Mouse (Mus musculus) midbrain, embryonic 15.5 days (tissue): ENCODE measurements around the gene Cdh13. TPM values are rescaled to one million over a fixed set of nuclear protein-coding genes. Genes with fewer than 3 reads are reported as not detected.
A peak's percentile ranks its signal among the peaks of the same experiment; 100 is the strongest.

Experiments used
- ATAC-seq: fragments of 200-750 bp; cut with Nextera tagmentation; replicated peaks from 2 replicates; pipeline ENCODE4 v1.8.0; 2017; ENCODE audit warnings: moderate TSS enrichment
- H3K27ac ChIP-seq: fragments of 300-500 bp; sonication (generic); 2 replicates; pipeline ENCODE4 v1.5.1; 2015; ENCODE audit warnings: mild to moderate bottlenecking, inconsistent platforms
- H3K27me3 ChIP-seq: fragments of 300-500 bp; sonication (generic); replicated peaks from 2 replicates; pipeline ENCODE4 v1.6.1; 2015; ENCODE audit warnings: inconsistent platforms
- H3K36me3 ChIP-seq: fragments of 300-500 bp; sonication (generic); replicated peaks from 2 replicates; pipeline ENCODE4 v1.6.1; 2015; ENCODE audit warnings: inconsistent platforms
- H3K4me1 ChIP-seq: fragments of 300-500 bp; sonication (generic); 2 replicates; pipeline ENCODE4 v1.6.1; 2015; ENCODE audit warnings: inconsistent platforms
- H3K4me2 ChIP-seq: fragments of 300-500 bp; sonication (generic); 2 replicates; pipeline ENCODE4 v1.6.1; 2015; ENCODE audit warnings: inconsistent platforms, mild to moderate bottlenecking, moderate library complexity
- H3K4me3 ChIP-seq: fragments of 300-500 bp; sonication (generic); 2 replicates; pipeline ENCODE4 v1.5.1; 2015; ENCODE audit warnings: mild to moderate bottlenecking, inconsistent platforms
- H3K9ac ChIP-seq: fragments of 300-500 bp; sonication (generic); 2 replicates; pipeline ENCODE4 v1.6.1; 2015; ENCODE audit warnings: mild to moderate bottlenecking, inconsistent platforms
- H3K9me3 ChIP-seq: fragments of 300-500 bp; sonication (generic); 2 replicates; pipeline ENCODE4 v1.6.1; 2016; ENCODE audit warnings: inconsistent platforms
- WGBS: fragments of 180-500 bp; shearing (Covaris S2); methylation state at CpG from one replicate; pipeline ENCODE4 v1.1.7; 2015; ENCODE audit warnings: mixed read lengths; 5-methylcytosine and 5-hydroxymethylcytosine counted together
- polyA plus RNA-seq: library from polyadenylated mRNA; unstranded; fragments of >200 nt; fragmentation: Nextera tagmentation; extraction: Ambion mirVana; gene quantifications from 2 replicates; pipeline ENCODE4 v1.2.1, GENCODE M21; 2015

Gene Cdh13
- polyA plus RNA-seq, 1 experiment from 2014 or later: 110 TPM

GRCm38 (mm10) chr8:118815055-118815454 is 531.5 kb downstream of the Cdh13 start:
- Histone ChIP-seq H3K4me1 (no peaks in the 10 kb centered on the region), H3K9me3 (no peaks in the 10 kb centered on the region), H3K9ac (no peak overlapping the region), H3K27me3 (no peaks in the 10 kb centered on the region), H3K36me3 (no peaks in the 10 kb centered on the region), H3K27ac (peak overlapping the region; percentile 34; the same call in 1 of the 2 replicates), H3K4me3 (no peak overlapping the region), H3K4me2 (no peak overlapping the region)
- 42% methylated on average over 10 of the region's 10 CpGs for WGBS
- ATAC-seq: no peak

GRCm38 (mm10) chr8:118826761-118827160 is 543.2 kb downstream of the Cdh13 start:
- H3K9me3 ChIP-seq: no peaks in the 10 kb centered on the region
- H3K36me3 ChIP-seq: no peaks in the 10 kb centered on the region
- no peak for ATAC-seq
- no peaks in the 10 kb centered on the region for H3K27me3 ChIP-seq
- H3K27ac ChIP-seq: no peak overlapping the region
- peaks cover 19% of the 10 kb centered on the region; the same call in 1 of the 2 replicates for H3K4me1 ChIP-seq
- no peak overlapping the region for H3K4me3 ChIP-seq
- no peak overlapping the region for H3K9ac ChIP-seq
- WGBS: 83% methylated on average over 4 of the region's 4 CpGs
- no peak overlapping the region for H3K4me2 ChIP-seq

- Histone ChIP-seq H3K9me3 (no peaks in the 10 kb centered on the region), H3K4me3 (no peak overlapping the region), H3K4me2 (no peak overlapping the region), H3K27me3 (no peaks in the 10 kb centered on the region), H3K36me3 (no peaks in the 10 kb centered on the region), H3K4me1 (peaks cover 20% of the 10 kb centered on the region; the same call in 1 of the 2 replicates), H3K9ac (no peak overlapping the region), H3K27ac (no peak overlapping the region)
- 93% methylated on average over 6 of the region's 6 CpGs for WGBS
- no peak for ATAC-seq
Measured at GRCm38 (mm10) chr8:118827726-118828125, 544.2 kb downstream of the Cdh13 start.

- peaks cover 20% of the 10 kb centered on the region; the same call in 1 of the 2 replicates for H3K4me1 ChIP-seq
- no peak for ATAC-seq
- H3K4me3 ChIP-seq: no peak overlapping the region
- WGBS: 50% methylated on average over 5 of the region's 5 CpGs
- no peak overlapping the region for H3K9ac ChIP-seq
- no peaks in the 10 kb centered on the region for H3K9me3 ChIP-seq
- no peak overlapping the region for H3K27ac ChIP-seq
- H3K27me3 ChIP-seq: no peaks in the 10 kb centered on the region
- no peaks in the 10 kb centered on the region for H3K36me3 ChIP-seq
- no peak overlapping the region for H3K4me2 ChIP-seq
Measured at GRCm38 (mm10) chr8:118830291-118830690, 546.8 kb downstream of the Cdh13 start.

- H3K9me3 ChIP-seq: no peaks in the 10 kb centered on the region
- no peak overlapping the region for H3K4me3 ChIP-seq
- no peak overlapping the region for H3K9ac ChIP-seq
- peaks cover 20% of the 10 kb centered on the region; the same call in 1 of the 2 replicates for H3K4me1 ChIP-seq
- H3K27me3 ChIP-seq: no peaks in the 10 kb centered on the region
- no peak overlapping the region for H3K4me2 ChIP-seq
- H3K36me3 ChIP-seq: no peaks in the 10 kb centered on the region
- 74% methylated on average over 10 of the region's 10 CpGs for WGBS
- no peak overlapping the region for H3K27ac ChIP-seq
- ATAC-seq: peak; percentile 52; the same call in 1 of the 2 replicates
Measured at GRCm38 (mm10) chr8:118831026-118831425, 547.5 kb downstream of the Cdh13 start.

- no peaks in the 10 kb centered on the region for H3K4me1 ChIP-seq
- H3K27ac ChIP-seq: no peak overlapping the region
- H3K9ac ChIP-seq: no peak overlapping the region
- no peak for ATAC-seq
- no peak overlapping the region for H3K4me3 ChIP-seq
- no peaks in the 10 kb centered on the region for H3K9me3 ChIP-seq
- H3K36me3 ChIP-seq: no peaks in the 10 kb centered on the region
- H3K27me3 ChIP-seq: no peaks in the 10 kb centered on the region
- H3K4me2 ChIP-seq: no peak overlapping the region
- 71% methylated on average over 2 of the region's 2 CpGs for WGBS
Measured at GRCm38 (mm10) chr8:118838801-118839200, 555.3 kb downstream of the Cdh13 start.

- no peaks in the 10 kb centered on the region for H3K36me3 ChIP-seq
- H3K27me3 ChIP-seq: no peaks in the 10 kb centered on the region
- no peak for ATAC-seq
- no peak overlapping the region for H3K4me3 ChIP-seq
- no peak overlapping the region for H3K4me2 ChIP-seq
- no peaks in the 10 kb centered on the region for H3K9me3 ChIP-seq
- no peak overlapping the region for H3K27ac ChIP-seq
- H3K9ac ChIP-seq: no peak overlapping the region
- H3K4me1 ChIP-seq: no peaks in the 10 kb centered on the region
Measured at GRCm38 (mm10) chr8:118845690-118846089, 562.2 kb downstream of the Cdh13 start.

GRCm38 (mm10) chr8:118848021-118848420 is 564.5 kb downstream of the Cdh13 start:
- Histone ChIP-seq H3K4me3 (no peak overlapping the region), H3K27ac (no peak overlapping the region), H3K36me3 (no peaks in the 10 kb centered on the region), H3K9ac (no peak overlapping the region), H3K9me3 (no peaks in the 10 kb centered on the region), H3K27me3 (no peaks in the 10 kb centered on the region), H3K4me2 (no peak overlapping the region), H3K4me1 (no peaks in the 10 kb centered on the region)
- WGBS: 65% methylated on average over 5 of the region's 5 CpGs
- no peak for ATAC-seq

GRCm38 (mm10) chr8:118849515-118849914 is 566.0 kb downstream of the Cdh13 start:
- Histone ChIP-seq H3K36me3 (no peaks in the 10 kb centered on the region), H3K4me2 (no peak overlapping the region), H3K9ac (no peak overlapping the region), H3K27me3 (no peaks in the 10 kb centered on the region), H3K4me3 (no peak overlapping the region), H3K4me1 (no peaks in the 10 kb centered on the region), H3K27ac (no peak overlapping the region), H3K9me3 (no peaks in the 10 kb centered on the region)
- 73% methylated on average over 3 of the region's 3 CpGs for WGBS
- no peak for ATAC-seq

- 17% methylated on average over 6 of the region's 6 CpGs for WGBS
- H3K36me3 ChIP-seq: no peaks in the 10 kb centered on the region
- ATAC-seq: no peak
- H3K9ac ChIP-seq: no peak overlapping the region
- no peak overlapping the region for H3K27ac ChIP-seq
- H3K4me3 ChIP-seq: no peak overlapping the region
- no peak overlapping the region for H3K4me2 ChIP-seq
- H3K27me3 ChIP-seq: no peaks in the 10 kb centered on the region
- H3K4me1 ChIP-seq: no peaks in the 10 kb centered on the region
- no peaks in the 10 kb centered on the region for H3K9me3 ChIP-seq
Measured at GRCm38 (mm10) chr8:118850381-118850780, 566.8 kb downstream of the Cdh13 start.

- no peak for ATAC-seq
- no peak overlapping the region for H3K27ac ChIP-seq
- H3K9ac ChIP-seq: no peak overlapping the region
- H3K9me3 ChIP-seq: no peaks in the 10 kb centered on the region
- H3K4me1 ChIP-seq: no peaks in the 10 kb centered on the region
- 90% methylated on average over 10 of the region's 10 CpGs for WGBS
- H3K27me3 ChIP-seq: no peaks in the 10 kb centered on the region
- no peak overlapping the region for H3K4me3 ChIP-seq
- H3K36me3 ChIP-seq: no peaks in the 10 kb centered on the region
- H3K4me2 ChIP-seq: no peak overlapping the region
Measured at GRCm38 (mm10) chr8:118851361-118851760, 567.8 kb downstream of the Cdh13 start.

- no peaks in the 10 kb centered on the region for H3K27me3 ChIP-seq
- H3K9me3 ChIP-seq: no peaks in the 10 kb centered on the region
- ATAC-seq: no peak
- WGBS: 77% methylated on average over 12 of the region's 12 CpGs
- no peaks in the 10 kb centered on the region for H3K4me1 ChIP-seq
- H3K36me3 ChIP-seq: no peaks in the 10 kb centered on the region
- no peak overlapping the region for H3K4me3 ChIP-seq
- H3K4me2 ChIP-seq: no peak overlapping the region
- no peak overlapping the region for H3K9ac ChIP-seq
- H3K27ac ChIP-seq: no peak overlapping the region
Measured at GRCm38 (mm10) chr8:118852861-118853260, 569.3 kb downstream of the Cdh13 start.

GRCm38 (mm10) chr8:118854656-118855055 is 571.1 kb downstream of the Cdh13 start:
- no peak overlapping the region for H3K4me3 ChIP-seq
- no peaks in the 10 kb centered on the region for H3K36me3 ChIP-seq
- H3K9me3 ChIP-seq: no peaks in the 10 kb centered on the region
- ATAC-seq: no peak
- H3K4me1 ChIP-seq: no peaks in the 10 kb centered on the region
- 91% methylated on average over 8 of the region's 8 CpGs for WGBS
- H3K9ac ChIP-seq: no peak overlapping the region
- no peak overlapping the region for H3K27ac ChIP-seq
- no peaks in the 10 kb centered on the region for H3K27me3 ChIP-seq
- H3K4me2 ChIP-seq: no peak overlapping the region
